Mouse (Mus musculus) limb, embryonic 14.5 days (tissue): Measurements from ENCODE around the gene Atxn1. TPM values are rescaled to one million over a fixed set of nuclear protein-coding genes. Genes with fewer than 3 reads are reported as not detected.

Source experiments
- ATAC-seq: fragments of 200-750 bp; cut with Nextera tagmentation; 2 replicates; pipeline ENCODE4 v1.8.0; 2017; ENCODE audit warnings: low read depth, moderate number of reproducible peaks, moderate TSS enrichment; ENCODE audit not compliant: low FRiP score
- DNase-seq: peaks from one replicate; pipeline ENCODE4 v3.0.0-alpha.2; 2015; ENCODE audit warnings: low spot score
- H3K27ac ChIP-seq: fragments of 300-500 bp; sonication (generic); replicated peaks from 2 replicates; pipeline ENCODE4 v1.5.1; 2014; ENCODE audit warnings: low read depth, mild to moderate bottlenecking, low read length, moderate library complexity, mixed read lengths
- H3K27me3 ChIP-seq: fragments of 300-500 bp; sonication (generic); 2 replicates; pipeline ENCODE4 v1.6.1; 2014; ENCODE audit warnings: low read length, mixed read lengths; ENCODE audit not compliant: control insufficient read depth, insufficient read depth
- H3K36me3 ChIP-seq: fragments of 300-500 bp; sonication (generic); 2 replicates; pipeline ENCODE4 v1.6.1; 2014; ENCODE audit warnings: mild to moderate bottlenecking, low read length, moderate library complexity, mixed read lengths; ENCODE audit not compliant: control insufficient read depth, insufficient read depth
- H3K4me1 ChIP-seq: fragments of 300-500 bp; sonication (generic); 2 replicates; pipeline ENCODE4 v1.6.1; 2014; ENCODE audit warnings: antibody characterized with exemption, low read length, mixed read lengths; ENCODE audit not compliant: control insufficient read depth, insufficient read depth
- H3K4me2 ChIP-seq: fragments of 300-500 bp; sonication (generic); replicated peaks from 2 replicates; pipeline ENCODE4 v1.6.1; 2014; ENCODE audit warnings: low read depth, mild to moderate bottlenecking, low read length, moderate library complexity; ENCODE audit not compliant: severe bottlenecking
- H3K4me3 ChIP-seq: fragments of 300-500 bp; sonication (generic); replicated peaks from 2 replicates; pipeline ENCODE4 v1.5.1; 2014; ENCODE audit warnings: low read length
- H3K9ac ChIP-seq: fragments of 300-500 bp; sonication (generic); 2 replicates; pipeline ENCODE4 v1.6.1; 2014; ENCODE audit warnings: mild to moderate bottlenecking, low read depth, low read length, moderate library complexity; ENCODE audit not compliant: severe bottlenecking
- H3K9me3 ChIP-seq: fragments of 300-500 bp; sonication (generic); 2 replicates; pipeline ENCODE4 v1.6.1; 2016; ENCODE audit warnings: low read length; ENCODE audit not compliant: control insufficient read depth
- POLR2A ChIP-seq: fragments of 200-500 bp; IDR thresholded peaks from 2 replicates; pipeline ENCODE4 v1.8.0; 2012; ENCODE audit warnings: inconsistent platforms, mild to moderate bottlenecking, moderate library complexity, borderline replicate concordance; ENCODE audit not compliant: insufficient read depth, insufficient read length; ENCODE audit errors: extremely low read depth
- WGBS: fragments of 180-500 bp; shearing (Covaris S2); extraction: QIAGEN DNeasy Blood & Tissue Kit; methylation state at CpG from one replicate; pipeline ENCODE4 v1.1.7; 2014; 5-methylcytosine and 5-hydroxymethylcytosine counted together
- polyA plus RNA-seq, 2 experiments: library from polyadenylated mRNA; depleted of rRNA in 1 of 2; stranded (reverse) in 1 of 2; unstranded in 1 of 2; fragments of >200 nt; fragmentation: Nextera tagmentation in 1 of 2; extraction: Ambion mirVana in 1 of 2; gene quantifications; 2 replicates each; pipeline versions ENCODE4 v1.2.1 to v1.2.3; 2012 to 2014

Gene Atxn1
- polyA plus RNA-seq, 2 experiments, result 3.3 to 5.3 TPM

GRCm38 (mm10) chr13:45693953-45694352, 270.9 kb downstream of the Atxn1 start:
- no peak for ATAC-seq
- Histone ChIP-seq H3K4me3 (no peak overlapping the region), H3K9ac (no peak overlapping the region), H3K4me1 (0 out of 2 replicates have a peak, but pooled peaks cover 7% of the 10 kb centered on the region), H3K27ac (no peak overlapping the region), H3K4me2 (no peak overlapping the region), H3K27me3 (no peaks in the 10 kb centered on the region), H3K36me3 (no peaks in the 10 kb centered on the region), H3K9me3 (no peaks in the 10 kb centered on the region)
- TF ChIP-seq POLR2A, result no peak
- no peak for DNase-seq
- WGBS, result 89% methylated on average over 9 of the region's 9 CpGs

- no peaks in the 10 kb centered on the region for H3K27me3 ChIP-seq
- no peak for DNase-seq
- no peak for TF ChIP-seq POLR2A
- H3K4me2 ChIP-seq, result no peak overlapping the region
- H3K36me3 ChIP-seq, result no peaks in the 10 kb centered on the region
- no peaks in the 10 kb centered on the region for H3K9me3 ChIP-seq
- H3K9ac ChIP-seq, result no peak overlapping the region
- ATAC-seq, result no peak
- WGBS, result 69% methylated on average over 11 of the region's 11 CpGs
- no peak overlapping the region for H3K27ac ChIP-seq
- no peak overlapping the region for H3K4me3 ChIP-seq
- H3K4me1 ChIP-seq, result 0 out of 2 replicates have a peak, but pooled peaks cover 4% of the 10 kb centered on the region
These were observed 271.3 kb downstream of the Atxn1 start for GRCm38 (mm10) chr13:45693534-45693933.

GRCm38 (mm10) chr13:45693126-45693525, 271.7 kb downstream of the Atxn1 start:
- no peaks in the 10 kb centered on the region for H3K27me3 ChIP-seq
- WGBS, result 83% methylated on average over 4 of the region's 4 CpGs

GRCm38 (mm10) chr13:45692440-45692839, 272.4 kb downstream of the Atxn1 start:
- no peak for TF ChIP-seq POLR2A
- 71% methylated on average over 9 of the region's 9 CpGs for WGBS
- Histone ChIP-seq H3K4me2 (no peak overlapping the region), H3K27ac (no peak overlapping the region), H3K36me3 (no peaks in the 10 kb centered on the region), H3K27me3 (no peaks in the 10 kb centered on the region), H3K9me3 (no peaks in the 10 kb centered on the region), H3K4me1 (0 out of 2 replicates have a peak, but pooled peaks cover 2% of the 10 kb centered on the region), H3K9ac (no peak overlapping the region), H3K4me3 (no peak overlapping the region)
- DNase-seq (no peak), ATAC-seq (no peak)

More at GRCm38 (mm10) chr13:45693126-45693525, 271.7 kb downstream of the Atxn1 start:
- Histone ChIP-seq H3K9ac (no peak overlapping the region), H3K27ac (no peak overlapping the region), H3K4me2 (no peak overlapping the region), H3K4me1 (0 out of 2 replicates have a peak, but pooled peaks cover 2% of the 10 kb centered on the region), H3K36me3 (no peaks in the 10 kb centered on the region), H3K9me3 (no peaks in the 10 kb centered on the region), H3K4me3 (no peak overlapping the region)
- no peak for DNase-seq
- no peak for TF ChIP-seq POLR2A
- no peak for ATAC-seq

- ATAC-seq (no peak), DNase-seq (no peak)
- TF ChIP-seq POLR2A, result no peak
- H3K36me3 ChIP-seq, result no peaks in the 10 kb centered on the region
- H3K27ac ChIP-seq, result no peak overlapping the region
- H3K4me1 ChIP-seq, result 0 out of 2 replicates have a peak, but pooled peaks cover 6% of the 10 kb centered on the region
- H3K9ac ChIP-seq, result no peak overlapping the region
- H3K4me2 ChIP-seq, result no peak overlapping the region
- WGBS, result 72% methylated on average over 1 of the region's 1 CpGs
- no peaks in the 10 kb centered on the region for H3K9me3 ChIP-seq
- no peaks in the 10 kb centered on the region for H3K27me3 ChIP-seq
- no peak overlapping the region for H3K4me3 ChIP-seq
These were observed 274.4 kb downstream of the Atxn1 start for GRCm38 (mm10) chr13:45690426-45690825.

- H3K4me3 ChIP-seq, result no peak overlapping the region
- 0 out of 2 replicates have a peak, but pooled peaks cover 6% of the 10 kb centered on the region for H3K4me1 ChIP-seq
- H3K27ac ChIP-seq, result no peak overlapping the region
- H3K36me3 ChIP-seq, result no peaks in the 10 kb centered on the region
- WGBS, result 69% methylated on average over 2 of the region's 2 CpGs
- DNase-seq (no peak), ATAC-seq (no peak)
- no peak for TF ChIP-seq POLR2A
- H3K9me3 ChIP-seq, result no peaks in the 10 kb centered on the region
- H3K9ac ChIP-seq, result no peak overlapping the region
- no peak overlapping the region for H3K4me2 ChIP-seq
- no peaks in the 10 kb centered on the region for H3K27me3 ChIP-seq
These were observed 275.9 kb downstream of the Atxn1 start for GRCm38 (mm10) chr13:45688864-45689263.
